Mouse (Mus musculus) urinary bladder, postnatal 25 days (tissue): ENCODE results near the gene Carmil2.

Source experiments
- DNase-seq: peaks from one replicate; pipeline ENCODE4 v3.0.0; 2022; ENCODE audit warnings: low spot score

Carmil2 gene

GRCm38 (mm10) chr8:105695080-105695780, 9.2 kb downstream of the Carmil2 start:
- DNase-seq, result no peak

DNA sequence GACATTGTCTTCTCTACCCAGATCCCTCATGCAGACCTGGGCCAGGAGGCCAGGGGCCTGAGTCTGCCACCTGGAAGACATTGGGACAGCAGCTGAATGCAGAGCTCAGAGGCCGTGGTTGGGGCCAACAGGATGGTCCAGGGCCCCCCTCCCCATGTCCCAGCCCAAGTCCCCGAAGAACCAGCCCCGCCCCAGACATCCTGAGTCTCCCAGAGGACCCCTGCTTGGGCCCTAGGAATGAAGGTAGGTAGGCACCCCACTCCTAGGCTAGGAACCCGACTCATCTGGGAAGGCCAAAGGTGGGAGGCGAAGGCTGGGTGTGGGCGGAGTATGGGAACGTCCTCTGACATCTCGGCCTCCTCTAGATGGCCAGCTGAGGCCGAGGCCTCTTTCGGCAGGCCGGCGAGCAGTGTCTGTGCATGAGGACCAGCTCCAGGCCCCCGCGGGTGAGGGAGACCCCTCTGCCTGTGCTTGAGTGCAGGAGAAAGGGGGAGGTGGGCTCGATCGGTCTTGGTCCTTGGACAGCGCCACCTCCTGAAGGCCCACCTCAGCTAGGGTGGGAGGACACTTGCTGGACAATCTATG, 11.2 kb downstream of the Carmil2 start:
- no peak for DNase-seq

DNA sequence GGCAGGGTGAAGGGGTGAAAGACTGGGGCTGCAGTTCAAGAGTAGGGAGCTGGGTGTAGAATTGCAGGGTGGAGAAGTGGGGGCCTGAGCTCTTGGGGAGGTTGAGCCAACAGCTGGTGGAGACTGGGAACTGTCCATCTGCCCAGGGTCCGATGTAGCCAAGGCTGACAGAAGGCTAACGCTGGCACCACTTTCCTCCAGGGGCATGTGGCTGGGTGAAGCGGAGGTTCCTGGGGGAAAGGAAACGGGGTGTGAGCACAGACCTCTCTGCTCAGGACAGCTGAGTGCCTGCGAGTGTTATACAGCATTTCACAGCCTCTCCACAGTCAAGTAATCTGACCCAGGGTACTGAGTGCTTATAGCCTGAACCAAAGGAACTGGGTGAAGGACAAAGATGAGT, 12.7 kb downstream of the Carmil2 start:
- DNase-seq, result no peak

- no peak for DNase-seq
Observed at GRCm38 (mm10) chr8:105699488-105700215, 13.6 kb downstream of the Carmil2 start.

GRCm38 (mm10) chr8:105700566-105700965, 14.5 kb downstream of the Carmil2 start:
- no peak for DNase-seq

DNA sequence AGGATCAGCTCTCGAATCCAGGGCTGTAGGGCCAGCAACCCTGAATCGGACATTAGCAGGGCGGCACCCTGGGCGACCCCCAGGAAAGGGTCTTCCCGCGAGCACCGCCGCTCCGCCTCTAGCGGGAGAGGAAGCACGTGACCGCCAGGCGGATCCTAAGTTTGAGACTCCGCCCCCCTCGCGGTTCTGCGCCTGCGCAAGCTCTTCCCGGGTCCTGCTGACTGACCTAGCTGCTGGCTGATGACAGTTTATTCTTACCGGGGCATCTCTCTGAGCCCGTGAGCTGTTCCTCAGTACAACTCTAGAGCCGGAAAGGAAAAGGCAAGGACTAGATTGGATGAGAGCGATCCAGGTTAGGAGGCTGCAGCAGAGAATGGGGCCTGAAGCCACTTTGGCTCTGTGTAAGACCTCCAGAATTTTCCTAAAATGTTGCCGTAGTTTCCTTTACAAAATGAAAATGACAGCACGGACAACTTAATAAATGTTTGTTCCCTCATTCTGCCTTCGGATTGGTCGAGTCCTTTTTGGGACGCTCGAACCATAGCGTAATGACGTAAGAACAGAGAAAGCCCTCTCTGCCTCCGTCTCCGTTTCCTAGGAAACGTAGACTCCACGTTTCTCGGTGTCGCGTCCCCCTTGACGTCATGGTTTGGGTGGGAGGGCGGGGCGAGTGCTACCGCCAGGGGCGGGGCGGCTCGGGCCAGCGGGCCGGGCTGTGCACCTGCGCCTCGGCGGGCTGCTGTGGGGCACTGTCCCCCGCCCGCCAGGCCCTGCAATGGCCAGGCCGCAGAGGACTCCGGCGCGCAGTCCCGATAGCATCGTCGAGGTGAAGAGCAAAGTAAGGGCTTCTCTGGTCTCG, 15.1 kb downstream of the Carmil2 start, which contains the start of the genes Acd and Pard6a:
Acd (minus strand) TSS at position 137 of the 859 bp plus-strand sequence.
Pard6a (plus strand) TSS at position 183 of the 859 bp plus-strand sequence.
- peak; percentile 98 for DNase-seq

GRCm38 (mm10) chr8:105702001-105702401, 15.9 kb downstream of the Carmil2 start:
- DNase-seq, result no peak

GRCm38 (mm10) chr8:105702731-105703415, 16.8 kb downstream of the Carmil2 start:
- no peak for DNase-seq

DNA sequence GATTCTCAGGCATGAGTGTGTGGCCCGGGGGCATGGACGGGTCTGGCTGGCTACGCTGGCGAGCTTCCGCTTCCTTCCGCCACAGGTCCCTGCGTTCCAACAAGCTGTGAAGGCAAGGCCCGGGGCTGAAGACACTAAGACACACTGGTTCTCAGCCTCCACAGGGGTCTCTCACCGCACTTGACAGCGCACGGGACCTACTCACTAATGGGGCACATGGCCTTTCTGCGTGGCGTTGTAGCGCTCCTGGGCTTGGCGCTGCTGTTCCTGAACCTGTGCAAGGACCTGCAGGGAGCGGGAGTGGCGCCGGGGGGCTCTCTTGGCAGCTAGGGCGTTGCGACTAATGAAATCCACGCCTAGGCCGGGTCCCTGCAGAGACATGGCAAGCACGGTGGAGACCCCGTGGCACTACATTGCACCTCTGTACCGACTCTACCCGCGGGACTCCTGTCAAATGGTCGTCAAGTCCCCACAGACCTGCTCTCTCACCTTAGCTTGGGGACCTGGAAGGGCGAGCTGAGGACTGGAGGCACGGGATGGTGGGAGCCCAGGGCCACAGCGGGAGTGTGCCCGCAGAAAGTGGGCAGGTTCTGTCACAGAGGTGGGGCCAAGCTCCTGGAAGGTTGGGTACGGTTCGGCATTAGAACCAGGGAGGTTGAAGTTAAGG, 18.2 kb downstream of the Carmil2 start:
- no peak for DNase-seq

DNA sequence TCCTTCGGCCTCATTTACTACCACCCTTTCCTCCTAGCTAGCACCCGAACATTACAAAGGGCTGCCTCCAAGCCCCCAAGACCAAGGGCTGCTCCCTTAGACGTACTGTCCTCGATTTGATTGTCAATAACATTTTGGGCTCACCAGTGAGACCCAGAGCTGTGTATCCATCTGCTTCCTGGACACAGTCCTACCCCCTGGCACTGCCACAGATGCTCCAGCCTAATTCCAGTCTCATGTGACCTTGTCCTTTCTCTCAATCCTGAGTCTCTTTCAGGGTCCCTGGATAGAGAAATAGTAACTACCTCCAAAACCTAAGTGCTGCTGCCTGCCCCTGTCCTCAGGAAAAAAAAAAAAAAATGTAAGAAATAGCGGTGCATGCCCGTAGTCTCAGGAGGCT, 18.9 kb downstream of the Carmil2 start:
- DNase-seq, result no peak

DNA sequence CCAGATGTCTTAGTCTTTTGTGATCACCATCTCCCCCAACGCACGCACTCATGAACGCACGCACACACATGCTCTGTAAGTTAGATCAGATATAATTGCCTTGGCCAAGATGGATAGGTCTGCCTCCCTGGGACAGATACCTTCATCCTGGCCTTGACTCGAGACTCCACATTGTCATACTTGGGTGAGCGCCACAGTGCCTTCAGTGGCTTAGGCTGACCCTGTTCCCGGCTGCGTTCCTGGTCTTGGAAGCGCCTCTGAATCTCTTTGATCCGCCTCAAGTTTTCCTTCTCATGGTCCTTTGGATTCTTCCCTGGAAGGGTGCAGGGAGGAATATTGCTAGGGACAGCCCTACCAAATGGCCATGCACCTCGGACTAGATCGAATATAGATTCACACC, 20.4 kb downstream of the Carmil2 start:
- no peak for DNase-seq

- peak; percentile 76 for DNase-seq
Observed at GRCm38 (mm10) chr8:105707498-105708403, 21.7 kb downstream of the Carmil2 start, which contains the start of the genes 4933405L10Rik and Enkd1. 4933405L10Rik (plus strand) TSS chr8:105707655. Enkd1 (minus strand) TSS chr8:105708210.

- no peak for DNase-seq
Observed at GRCm38 (mm10) chr8:105708675-105709074, 22.6 kb downstream of the Carmil2 start.

DNA sequence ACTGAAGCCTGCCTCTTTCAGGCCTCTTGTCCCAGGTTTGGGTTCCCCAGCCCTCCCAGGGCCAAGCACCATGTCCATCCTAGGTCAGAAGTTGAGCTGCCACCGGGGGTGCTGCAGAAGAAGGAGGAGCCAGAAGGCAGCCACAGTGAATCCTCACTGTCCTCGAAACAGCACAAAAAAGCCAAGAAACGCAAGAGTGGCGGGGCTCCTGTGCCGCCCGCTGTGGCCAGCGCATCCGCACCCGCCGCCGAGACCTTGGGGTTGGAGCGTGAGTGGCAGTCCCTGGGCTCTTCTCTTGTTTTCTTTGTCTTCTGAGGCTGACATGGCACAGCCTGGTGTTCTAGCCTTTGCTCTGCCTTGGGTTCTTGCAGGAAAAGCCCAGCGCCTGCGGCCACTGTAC, 23.2 kb downstream of the Carmil2 start:
- no peak for DNase-seq

- no peak for DNase-seq
Observed at GRCm38 (mm10) chr8:105712286-105712685, 26.2 kb downstream of the Carmil2 start.

- peak; percentile 91 for DNase-seq
Observed at GRCm38 (mm10) chr8:105714139-105714538, 28.1 kb downstream of the Carmil2 start.

DNA sequence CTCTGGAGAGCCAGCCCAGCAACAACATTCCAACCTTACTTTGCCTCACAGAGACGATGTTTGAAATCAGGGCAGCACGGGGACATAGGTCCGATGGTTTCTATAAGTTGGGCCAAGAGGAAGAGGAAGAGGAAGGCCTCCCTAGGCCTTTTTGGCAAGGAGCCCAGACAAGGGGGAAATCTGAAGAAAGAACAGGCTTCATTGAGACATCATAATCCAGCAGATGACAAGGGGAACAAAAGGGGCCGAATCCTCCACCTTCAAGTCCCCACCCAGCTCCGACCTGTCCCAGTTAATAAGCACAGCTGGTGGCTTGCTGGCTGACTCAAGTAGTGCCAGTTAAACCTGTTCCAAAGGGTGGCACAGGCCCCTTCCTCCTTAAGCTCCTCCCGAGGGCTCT, 29.0 kb downstream of the Carmil2 start:
- DNase-seq, result no peak

GRCm38 (mm10) chr8:105716302-105716945, 30.4 kb downstream of the Carmil2 start:
- no peak for DNase-seq

DNA sequence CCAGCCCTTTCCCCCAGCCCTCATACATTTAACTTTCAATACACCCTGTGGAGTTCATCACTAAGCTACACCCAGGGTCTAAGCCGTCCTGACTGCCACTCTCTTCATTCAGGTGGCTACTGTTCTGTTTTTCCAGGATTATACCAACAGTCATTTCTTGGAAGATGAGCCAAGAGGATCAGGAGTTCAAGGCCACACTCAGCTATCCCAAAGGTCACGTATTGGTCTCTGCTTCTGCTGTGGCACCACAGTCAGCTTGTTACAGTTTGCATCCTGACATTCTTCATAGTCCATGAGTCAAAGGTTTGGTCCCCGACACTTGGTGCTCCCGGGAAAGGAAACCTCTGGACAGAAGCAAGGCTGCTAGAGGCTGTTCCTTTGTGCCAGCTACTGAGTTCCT, 33.6 kb downstream of the Carmil2 start:
- no peak for DNase-seq
